Mouse (Mus musculus) testis, postnatal 10 days (tissue): ENCODE measurements around the gene Tmem208.
"Not testable (repeated sequence)": the region's sequence is repeated elsewhere in the genome, so short reads cannot be mapped to it uniquely, and the experiment has no call there.

ENCODE experiments used
- DNase-seq: peaks from one replicate; pipeline ENCODE4 v3.0.0; 2021; ENCODE audit warnings: low spot score

Tmem208 gene

DNA sequence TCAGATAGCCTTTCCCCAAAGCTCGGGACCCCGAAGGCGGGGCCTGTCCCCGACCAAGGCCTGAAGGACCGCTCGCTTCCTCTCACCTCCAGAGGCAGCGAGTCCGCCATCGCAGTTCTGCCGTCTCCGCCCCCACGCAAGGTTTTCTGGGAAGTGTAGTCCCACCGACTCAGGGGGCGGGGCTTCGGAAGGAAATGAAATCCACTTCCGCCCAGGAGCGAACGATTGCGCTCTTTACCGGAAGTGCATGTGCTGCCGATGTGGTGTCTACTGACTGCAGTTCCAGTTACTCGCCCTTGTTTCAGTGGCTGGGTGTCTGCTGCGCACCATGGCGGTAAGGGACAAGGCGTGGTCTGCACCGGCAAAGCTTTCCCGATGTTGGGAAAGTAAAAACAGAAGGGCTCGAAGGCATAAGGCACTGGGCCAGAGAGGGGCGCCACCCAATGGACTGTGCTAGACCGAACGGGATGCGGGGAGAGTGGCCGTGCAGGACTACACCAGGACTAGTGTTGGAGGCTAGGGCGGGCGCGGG, at the start of gene Tmem208, which contains the start of gene Lrrc29:
TSS of gene Tmem208 (plus strand) at position 214 of the 532 bp plus-strand sequence.
TSS of gene Lrrc29 (minus strand) at position 138 of the 532 bp plus-strand sequence.
- DNase-seq, result peak; percentile 99

DNA sequence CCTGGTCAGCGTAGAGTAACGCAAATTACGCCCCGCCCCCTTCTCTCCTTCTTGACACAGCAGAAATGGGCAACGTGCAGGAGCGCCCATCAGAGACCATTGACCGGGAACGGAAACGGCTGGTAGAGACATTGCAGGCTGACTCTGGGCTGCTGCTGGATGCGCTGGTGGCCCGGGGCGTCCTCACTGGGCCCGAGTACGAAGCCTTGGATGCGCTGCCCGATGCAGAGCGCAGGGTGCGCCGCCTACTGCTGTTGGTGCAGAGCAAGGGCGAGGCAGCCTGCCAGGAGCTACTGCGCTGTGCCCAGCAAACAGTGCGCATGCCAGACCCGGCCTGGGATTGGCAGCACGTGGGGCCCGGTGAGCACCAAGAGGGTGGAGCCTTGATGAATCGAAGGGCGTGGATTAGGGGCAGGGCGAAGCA, 47.2 kb upstream of the Tmem208 start:
- peak; percentile 80 for DNase-seq

DNA sequence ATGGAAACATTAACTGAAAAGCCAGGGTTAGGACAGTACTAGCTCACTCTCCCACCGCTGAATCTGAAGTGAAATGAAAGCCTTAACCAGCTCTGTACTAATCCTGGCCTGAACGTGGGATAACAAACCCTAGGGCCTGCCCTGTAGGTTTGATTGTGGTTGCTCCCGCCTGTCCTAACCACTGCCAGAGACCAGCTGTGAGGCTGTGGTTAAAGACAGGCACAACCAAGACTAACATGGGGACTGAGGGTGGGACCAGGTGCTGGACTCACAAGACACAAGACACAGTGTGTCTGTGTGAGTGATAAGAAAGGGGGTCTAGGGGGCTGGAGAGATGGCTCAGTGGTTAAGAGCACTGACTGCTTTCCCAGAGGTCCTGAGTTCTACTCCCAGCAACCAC, 45.6 kb upstream of the Tmem208 start:
- no peak for DNase-seq

DNA sequence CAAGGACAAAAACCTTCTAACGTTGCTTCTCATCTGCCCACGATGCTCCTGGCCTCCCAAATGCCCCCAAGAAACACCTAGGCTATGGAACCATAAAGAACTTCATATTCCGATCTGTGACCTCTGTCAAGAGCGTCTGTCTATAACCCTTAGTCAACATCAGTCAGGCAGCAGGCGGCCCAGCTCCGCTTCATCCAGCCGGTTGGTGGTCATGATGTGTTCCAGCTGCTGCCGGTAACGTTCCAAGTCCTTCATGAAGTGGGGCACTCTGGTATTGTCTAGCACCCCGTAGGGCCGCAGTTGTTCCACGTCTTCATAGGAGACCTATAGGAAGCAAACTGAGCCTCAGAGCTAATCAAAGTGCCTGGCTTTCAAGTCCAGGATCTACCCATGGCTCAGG, 44.3 kb upstream of the Tmem208 start:
- DNase-seq, result no peak

DNA sequence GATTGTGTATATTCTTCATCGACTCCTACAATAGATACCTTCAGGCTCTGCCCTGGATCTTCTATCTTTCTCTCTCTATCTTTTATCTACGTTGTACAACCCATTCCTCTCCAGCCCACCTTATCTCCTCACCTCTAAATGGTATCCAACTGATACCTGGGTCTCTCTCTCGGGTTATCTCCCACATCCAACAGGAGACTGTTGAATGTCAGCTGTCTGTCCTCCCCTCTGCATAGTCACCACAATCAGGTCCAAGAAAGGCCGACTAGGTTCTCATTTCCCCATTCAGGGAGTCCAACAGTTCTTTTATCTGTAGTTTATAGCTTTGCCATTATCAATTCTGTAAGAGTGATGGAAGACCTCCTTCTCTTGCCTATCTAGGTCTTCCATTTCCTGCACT, 43.9 kb upstream of the Tmem208 start:
- no peak for DNase-seq

DNA sequence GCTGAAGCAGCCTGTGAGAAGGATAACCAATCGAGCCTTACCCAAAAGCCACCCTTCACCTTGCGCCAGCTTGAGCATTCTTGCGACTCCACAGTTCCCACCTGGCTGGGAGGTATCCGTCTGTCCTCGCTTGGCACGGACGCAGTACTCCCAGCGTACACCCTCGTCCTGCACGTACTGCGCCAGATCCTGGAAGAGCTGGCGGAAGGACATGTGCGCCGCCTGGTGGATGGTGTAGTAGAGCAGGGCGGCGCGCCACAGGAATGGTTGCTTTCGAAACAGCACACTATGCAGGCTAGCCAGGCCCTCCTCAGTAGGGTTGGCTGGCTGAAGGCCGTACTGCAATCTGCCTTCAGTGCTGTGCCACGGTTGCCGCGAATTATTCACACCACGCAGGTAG, 43.1 kb upstream of the Tmem208 start:
- DNase-seq, result peak; percentile 74

DNA sequence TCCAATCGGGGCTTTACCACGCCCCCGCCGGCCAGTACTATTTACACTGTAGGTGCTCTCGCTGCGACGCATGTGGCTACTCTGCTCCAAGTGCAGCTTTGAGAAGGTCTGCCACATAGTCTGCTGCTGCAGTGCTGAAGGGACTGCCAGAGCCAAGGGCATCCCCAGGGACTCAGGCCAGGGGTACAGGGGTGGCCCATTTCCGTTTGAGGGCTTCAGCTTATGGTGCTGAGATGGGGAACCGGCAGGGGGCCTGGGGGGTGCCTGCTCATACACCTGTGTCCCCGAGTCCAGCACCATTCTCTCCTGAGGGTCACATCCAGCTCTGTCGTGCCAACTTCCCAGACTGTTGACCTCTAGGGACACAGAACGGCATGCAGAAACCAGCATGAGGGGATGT, 40.6 kb upstream of the Tmem208 start:
- DNase-seq, result no peak

DNA sequence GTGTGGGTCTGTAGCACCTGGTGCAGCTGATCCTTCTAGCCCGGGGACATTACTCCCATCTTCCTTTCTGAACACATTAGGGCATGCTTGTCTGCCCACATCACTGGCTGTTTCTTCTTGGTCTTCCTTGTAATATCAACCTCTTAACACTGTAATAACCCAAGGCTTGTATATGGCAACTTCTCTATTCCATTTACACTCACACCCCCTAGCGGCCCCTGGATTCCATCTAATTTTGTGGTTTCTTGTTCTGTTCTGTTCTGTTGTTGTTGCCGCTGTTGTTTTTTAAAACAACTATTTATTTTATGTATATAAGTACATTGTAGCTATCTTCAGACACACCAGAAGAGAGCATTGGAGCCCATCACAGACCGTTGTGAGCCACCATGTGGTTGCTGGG, 39.2 kb upstream of the Tmem208 start:
- no peak for DNase-seq

DNA sequence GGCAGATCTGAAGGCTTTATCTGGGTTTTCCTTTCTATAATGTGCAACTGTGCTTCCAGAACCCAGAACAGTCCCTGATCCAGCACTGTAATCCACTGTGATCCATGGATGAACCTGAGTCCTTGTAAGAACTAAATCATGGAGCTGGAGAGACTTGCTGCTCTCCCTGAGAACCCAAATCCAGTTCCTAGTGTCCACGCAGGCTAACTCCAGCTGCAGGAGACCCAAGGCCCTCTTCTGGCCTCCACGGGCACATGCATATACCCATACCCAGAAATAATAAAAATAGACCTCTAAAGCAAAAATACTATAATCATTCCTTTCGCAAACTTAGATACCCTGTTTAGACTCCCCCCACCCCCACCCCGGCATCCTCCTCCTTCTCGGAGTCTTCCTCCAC, 37.9 kb upstream of the Tmem208 start:
- no peak for DNase-seq

DNA sequence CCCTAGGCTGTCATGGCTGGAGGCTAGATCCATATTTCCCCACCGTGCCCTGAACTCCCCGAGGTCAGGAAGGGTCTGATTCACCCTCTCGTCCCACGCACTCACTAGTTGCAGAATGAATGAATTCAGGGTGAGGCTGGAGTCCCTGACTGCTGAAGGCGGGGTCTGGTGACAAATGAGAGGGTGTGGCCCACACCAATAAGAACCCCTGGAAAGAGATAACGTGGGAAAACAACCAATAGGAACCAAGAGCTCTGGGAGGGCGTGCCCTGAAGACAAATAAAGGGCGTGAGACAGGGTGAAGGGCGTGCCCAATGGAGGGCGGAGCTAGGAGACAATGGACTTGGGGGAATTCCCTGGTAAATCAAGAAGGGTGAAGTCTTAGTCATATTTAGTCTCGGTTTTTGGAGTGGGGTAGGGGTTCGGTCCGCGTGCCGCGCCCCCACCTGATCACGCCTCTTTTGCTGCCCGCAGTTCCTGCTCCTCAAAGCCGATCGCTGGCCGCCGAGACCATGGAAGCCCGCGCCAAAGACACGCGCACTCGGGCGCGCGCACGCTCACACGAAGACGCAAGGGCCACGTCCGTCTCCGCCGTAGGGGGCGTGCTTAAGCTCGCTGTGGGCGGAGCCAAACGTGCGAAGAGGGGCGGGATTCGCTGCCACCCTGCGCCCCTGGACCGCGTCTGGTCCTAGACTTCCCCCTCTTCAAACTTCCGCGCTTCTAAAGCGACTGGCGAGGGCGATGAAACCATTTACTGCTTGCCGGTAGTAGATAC, 37.0 kb upstream of the Tmem208 start:
- DNase-seq, result peak; percentile 98

DNA sequence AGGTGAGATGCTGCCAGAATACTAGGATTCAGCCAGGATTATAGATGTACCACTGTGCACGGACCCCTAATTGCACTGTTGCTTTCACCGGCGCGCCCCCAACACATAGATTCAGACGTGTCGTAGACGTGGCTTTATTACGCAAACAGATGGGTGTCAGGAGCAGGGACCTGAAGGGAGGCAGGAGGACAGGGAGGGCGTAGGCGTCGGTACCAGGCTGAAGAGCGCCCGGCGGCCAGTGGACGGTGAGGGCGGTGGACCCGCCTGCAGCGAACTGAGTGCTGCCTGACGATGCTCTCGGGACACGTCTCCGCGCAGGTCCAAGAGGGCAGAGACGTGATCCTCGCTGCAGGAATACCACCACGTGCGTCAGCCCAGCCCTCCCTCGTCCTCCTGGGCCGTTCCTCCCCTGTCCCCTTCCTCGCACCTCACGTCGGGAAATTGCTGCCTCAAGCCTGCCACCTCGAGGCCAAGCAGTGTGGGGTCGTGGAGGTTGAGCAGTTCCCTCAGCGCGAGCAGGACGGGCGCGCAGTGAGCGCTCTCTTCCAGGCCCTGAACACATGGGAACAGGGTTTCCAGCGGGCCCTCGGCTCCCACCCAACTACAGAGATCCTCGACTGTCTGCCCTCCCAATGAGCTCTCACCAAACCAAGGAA, 36.2 kb upstream of the Tmem208 start, which contains the start of gene 4931428F04Rik:
TSS of gene 4931428F04Rik (minus strand) at position 60 of the 656 bp plus-strand sequence.
- peak; percentile 75 for DNase-seq

DNA sequence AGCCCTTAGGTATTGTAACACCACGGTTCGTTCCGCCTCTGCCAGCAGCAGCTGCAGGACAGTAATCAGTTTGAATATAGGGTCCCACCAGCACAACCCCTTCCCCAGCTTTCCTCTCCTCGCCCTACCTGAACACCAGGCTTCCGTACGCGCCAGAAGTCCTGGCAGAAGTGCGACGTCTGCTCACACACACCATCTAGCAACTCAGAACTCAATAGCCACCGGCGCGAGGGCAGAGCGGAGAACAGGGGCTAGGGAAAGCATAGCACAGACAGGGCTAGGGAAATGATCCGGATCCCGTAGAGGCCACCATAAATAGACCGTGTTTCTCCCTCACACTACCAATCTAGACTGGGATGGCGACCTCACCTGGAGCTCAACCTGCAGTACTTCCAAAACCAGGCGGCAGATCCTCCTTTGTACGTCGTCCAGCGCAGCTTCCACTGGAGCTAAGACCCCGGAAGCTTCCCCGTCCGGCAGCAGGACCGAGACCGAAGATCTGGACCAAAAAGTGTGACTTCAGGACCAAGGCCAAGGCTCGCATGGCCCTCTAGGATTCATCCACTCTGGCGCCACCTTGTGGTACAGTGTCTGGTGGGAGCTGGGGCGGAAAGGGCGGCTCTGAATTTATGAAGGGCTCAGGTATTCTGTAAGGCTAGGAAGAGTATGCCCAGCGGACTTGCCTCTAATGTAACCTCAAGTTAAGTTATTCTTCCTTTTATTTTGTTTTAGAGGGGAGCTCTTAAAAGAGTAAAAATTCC, 35.4 kb upstream of the Tmem208 start:
- peak; percentile 99 for DNase-seq

DNA sequence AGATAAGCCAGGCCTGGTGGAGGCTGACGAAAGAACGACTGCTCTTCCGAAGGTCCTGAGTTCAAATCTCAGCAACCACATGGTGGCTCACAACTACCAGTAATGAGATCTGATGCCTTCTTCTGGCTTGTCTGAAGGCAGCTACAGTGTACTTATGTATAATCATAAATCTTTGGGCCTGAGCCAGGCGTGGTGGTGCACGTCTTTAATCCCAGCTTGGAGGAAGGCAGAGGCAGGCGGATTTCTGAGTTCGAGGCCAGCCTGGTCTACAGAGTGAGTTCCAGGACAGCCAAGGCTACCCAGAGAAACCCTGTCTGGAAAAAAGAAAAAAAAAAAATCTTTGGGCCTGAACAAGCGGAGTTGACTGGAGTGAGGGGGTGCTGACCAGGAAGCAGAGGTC, 34.8 kb upstream of the Tmem208 start:
- DNase-seq, result peak; percentile 39

DNA sequence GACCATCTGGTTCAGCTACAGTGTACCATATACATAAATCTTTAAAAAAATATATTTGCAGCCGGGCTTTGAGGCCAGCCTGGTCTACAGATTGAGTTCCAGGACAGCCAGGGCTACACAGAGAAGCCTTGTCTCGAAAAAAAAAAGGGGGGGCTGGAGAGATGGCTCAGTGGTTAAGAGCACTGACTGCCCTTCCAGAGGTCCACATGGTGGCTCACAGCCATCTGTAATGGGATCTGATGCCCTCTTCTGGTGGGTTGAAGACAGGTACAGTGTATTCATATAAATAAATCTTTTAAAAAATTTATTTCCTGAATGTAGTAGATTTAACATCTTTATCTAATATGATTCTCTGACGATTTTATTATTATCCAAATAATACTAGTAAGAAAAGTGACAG, 34.4 kb upstream of the Tmem208 start:
- not testable (repeated sequence) for DNase-seq

DNA sequence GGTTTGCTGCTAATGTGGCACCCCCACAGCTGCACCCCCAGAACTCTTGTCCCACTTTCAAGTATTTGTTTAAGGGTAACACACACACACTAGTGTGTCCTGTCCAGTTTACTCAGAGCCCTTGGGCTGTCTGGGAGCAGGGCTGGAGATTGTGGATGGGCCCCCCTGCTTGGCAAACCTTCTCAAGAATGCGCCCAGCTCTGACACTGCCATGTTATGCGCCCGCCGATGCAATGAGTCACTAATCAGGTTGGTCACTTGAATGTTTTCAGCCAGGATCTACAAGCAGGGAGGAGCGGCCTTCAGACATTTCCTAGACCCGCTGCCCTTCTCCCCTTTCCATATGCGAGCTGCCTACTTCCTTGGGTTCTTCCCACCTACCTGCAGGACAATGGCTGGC, 33.7 kb upstream of the Tmem208 start:
- DNase-seq, result no peak

DNA sequence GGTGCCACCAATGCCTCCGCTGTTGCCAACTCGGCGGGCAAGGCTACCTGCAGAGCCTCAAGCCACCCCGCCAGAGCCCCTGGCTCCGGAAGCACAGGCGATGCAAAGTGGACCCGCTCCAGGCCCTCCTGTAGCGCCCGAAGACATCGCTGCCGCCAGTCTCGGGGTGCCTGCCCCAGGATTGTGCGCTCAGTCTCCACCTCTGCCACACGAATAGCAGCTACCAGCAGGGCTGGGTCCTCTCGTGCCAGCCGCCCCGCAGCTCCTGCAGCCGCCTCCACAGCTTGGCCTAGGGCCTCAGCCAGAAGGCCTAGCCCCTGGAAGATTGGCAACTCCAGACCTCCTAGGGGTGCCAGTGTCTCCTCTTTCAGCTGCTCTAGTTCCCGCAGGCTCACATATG, 32.7 kb upstream of the Tmem208 start:
- peak; percentile 47 for DNase-seq

DNA sequence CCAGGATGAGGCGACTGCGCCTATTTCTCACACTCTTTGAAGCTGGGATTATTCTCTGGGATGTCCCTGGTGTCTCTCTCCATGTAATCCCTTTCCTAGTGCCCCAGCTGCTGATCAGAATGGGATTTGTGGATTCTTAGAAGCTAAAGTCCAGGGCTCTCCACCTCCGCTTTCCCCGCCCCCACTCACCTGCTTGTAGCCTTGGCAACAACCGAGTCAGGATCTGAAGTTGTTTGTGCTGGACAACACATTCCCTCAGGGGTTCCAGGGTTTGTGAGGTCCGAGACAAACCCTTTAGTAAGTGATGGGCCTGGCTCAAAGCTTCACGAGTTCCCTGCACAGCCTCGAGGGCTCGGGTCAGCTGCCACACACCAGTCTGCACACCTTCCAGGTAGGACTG, 31.4 kb upstream of the Tmem208 start:
- DNase-seq, result no peak

DNA sequence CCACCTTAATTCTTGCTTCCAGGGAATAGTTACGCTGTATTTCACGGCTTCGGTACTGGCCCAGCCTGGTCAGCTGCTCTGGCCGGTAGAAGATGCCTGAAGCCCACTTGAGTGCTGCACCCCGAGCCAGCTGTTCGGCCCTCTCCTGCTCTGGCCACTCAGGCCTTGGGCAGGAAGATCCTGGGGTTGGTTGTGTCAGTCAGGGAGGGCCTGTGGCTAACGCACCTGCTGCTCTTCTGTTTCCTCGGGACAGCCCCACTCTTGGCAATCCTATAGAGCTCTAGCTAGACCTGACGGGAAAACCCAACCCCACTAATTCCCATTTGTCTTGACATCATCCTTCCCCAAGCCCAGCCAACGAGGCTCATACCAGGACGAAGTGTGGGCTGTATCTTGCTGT, 30.9 kb upstream of the Tmem208 start:
- DNase-seq, result no peak

DNA sequence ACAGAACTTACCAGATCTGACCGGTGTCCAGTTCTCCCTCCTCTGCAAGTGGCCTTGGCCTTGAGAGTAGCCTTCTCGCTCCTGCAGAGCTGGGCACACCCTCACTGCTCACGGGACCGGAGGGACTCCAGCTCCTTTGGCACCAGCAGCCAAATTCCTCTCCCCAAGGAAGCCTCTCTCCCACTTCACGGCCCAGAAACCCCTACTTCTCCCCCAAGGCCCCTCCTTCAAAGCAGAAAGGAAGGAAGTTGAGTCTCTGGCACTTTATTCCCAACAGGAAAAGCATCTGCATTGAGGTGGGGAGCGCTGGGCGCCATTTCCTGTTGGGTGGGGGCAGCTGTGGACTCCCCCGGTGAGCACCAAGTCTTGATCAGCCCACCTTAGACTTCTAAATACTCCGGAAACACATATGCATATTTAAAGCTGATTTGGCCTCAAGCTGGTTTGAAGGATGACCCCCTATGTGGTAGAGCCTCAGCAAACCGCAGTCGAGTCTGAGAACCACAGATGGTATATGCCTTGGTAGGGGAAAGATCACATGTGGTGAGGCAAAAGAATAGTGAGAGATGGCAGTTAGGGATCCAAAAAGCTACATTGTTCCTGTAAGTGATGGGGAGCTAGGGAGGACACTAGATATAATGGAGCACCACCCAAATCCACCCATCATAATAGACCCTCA, 30.1 kb upstream of the Tmem208 start, which contains the start of gene Exoc3l:
TSS of gene Exoc3l (minus strand) at position 207 of the 679 bp plus-strand sequence.
- DNase-seq, result peak; percentile 76

DNA sequence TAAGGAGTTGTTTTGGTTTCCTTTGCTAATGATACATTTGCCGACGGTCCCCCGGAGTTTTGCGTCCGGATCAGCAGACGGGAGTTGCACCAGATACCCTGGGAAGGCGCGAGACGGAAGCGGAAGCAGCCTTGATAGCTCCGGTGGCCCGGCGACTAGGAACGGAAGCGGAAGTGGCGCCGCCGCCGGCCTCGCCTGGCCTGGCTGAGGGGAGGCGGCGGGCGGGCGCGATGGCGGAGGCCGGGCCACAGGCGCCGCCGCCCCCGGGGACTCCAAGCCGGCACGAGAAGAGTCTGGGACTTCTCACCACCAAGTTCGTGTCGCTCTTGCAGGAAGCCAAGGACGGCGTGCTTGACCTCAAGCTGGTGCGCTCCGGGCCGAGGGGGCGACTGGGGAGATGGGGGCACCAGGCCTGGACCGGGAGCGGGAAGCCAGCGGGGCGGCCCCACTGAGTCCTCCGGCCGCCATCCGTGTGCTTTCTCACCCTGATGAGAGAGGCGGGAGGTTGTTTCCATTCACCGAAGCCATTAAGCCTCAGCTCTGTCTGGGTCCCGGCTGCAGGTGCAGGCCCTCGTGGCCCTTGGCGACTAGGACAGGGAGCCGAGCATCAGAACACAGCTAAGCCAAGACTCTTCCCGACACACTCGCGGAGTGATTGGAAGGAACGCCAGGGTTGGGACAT, 28.5 kb upstream of the Tmem208 start, which contains the start of gene E2f4:
TSS of gene E2f4 (plus strand) at position 153 of the 682 bp plus-strand sequence.
- DNase-seq, result peak; percentile 89
